Mouse (Mus musculus): ENCODE results near the gene Vwa5b2.

Gene Vwa5b2

GRCm38 (mm10) chr16:20611357-20612227 is 22.3 kb downstream of the Vwa5b2 start, which contains the start of the genes Eef1akmt4, Gm49333 and Alg3:
Eef1akmt4 (plus strand) TSS chr16:20611593.
Gm49333 (plus strand) TSS chr16:20611610.
Alg3 (minus strand) TSS chr16:20611735.
- peak; percentile 94 for DNase-seq (ENCODE audit: low read depth)

GRCm38 (mm10) chr16:20619541-20620398 is 30.5 kb downstream of the Vwa5b2 start:
- no peak for DNase-seq (ENCODE audit: low read depth)

DNA sequence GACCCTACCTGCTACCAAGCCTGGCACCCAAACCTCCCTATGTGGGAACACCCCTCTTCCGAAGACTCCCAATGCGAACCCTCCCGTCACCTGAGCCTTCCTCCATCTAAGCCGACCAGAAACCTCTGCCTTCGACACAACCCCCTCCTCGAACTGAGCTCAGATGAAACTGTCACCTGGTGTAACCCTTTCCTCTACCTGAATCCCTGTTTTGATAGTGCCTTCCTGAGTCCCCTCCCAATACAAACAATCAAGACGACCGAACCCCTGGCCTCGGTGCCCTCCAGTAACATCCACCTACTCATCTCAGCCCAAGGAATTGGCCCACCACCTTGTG is 31.1 kb downstream of the Vwa5b2 start:
- no peak for DNase-seq (ENCODE audit: low read depth)

- DNase-seq (ENCODE audit: low read depth) = no peak
These were observed 31.5 kb downstream of the Vwa5b2 start for GRCm38 (mm10) chr16:20620751-20621190.

GRCm38 (mm10) chr16:20621191-20621990 is 32.1 kb downstream of the Vwa5b2 start, which contains the start of gene Camk2n2:
Camk2n2 (minus strand) TSS chr16:20621287.
- DNase-seq (ENCODE audit: low read depth) = no peak

- no peak for DNase-seq (ENCODE audit: low read depth)
These were observed 32.9 kb downstream of the Vwa5b2 start for GRCm38 (mm10) chr16:20621991-20622685.

DNA sequence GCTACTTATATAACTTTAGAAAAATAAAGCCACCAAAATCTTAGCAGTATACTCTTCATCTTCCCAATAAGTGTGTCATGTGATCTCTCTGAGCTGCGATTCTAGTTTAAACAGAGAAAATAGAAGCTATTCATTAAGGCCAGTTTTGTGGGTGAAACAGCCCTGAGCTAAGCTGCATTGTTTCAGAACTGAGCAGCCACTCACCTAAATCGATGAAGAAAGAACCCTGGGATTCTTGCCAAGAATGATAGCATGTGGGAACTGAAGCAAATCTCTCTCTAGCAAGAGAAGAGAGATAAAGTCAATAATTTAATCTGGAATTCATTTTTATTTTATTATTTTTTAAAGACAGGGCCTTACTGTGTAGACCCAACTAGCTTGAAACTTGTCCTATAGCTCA is 33.9 kb downstream of the Vwa5b2 start:
- DNase-seq (ENCODE audit: low read depth) = no peak

GRCm38 (mm10) chr16:20628871-20629391 is 39.7 kb downstream of the Vwa5b2 start:
- DNase-seq (ENCODE audit: low read depth) = no peak

GRCm38 (mm10) chr16:20629731-20630634 is 40.7 kb downstream of the Vwa5b2 start, which contains the start of gene Ece2:
Ece2 (plus strand) TSS chr16:20629828.
- DNase-seq (ENCODE audit: low read depth) = no peak

GRCm38 (mm10) chr16:20637410-20637809 is 48.1 kb downstream of the Vwa5b2 start:
- DNase-seq (ENCODE audit: low read depth) = no peak

- no peak for DNase-seq (ENCODE audit: low read depth)
These were observed 49.1 kb downstream of the Vwa5b2 start for GRCm38 (mm10) chr16:20638367-20638766.

DNA sequence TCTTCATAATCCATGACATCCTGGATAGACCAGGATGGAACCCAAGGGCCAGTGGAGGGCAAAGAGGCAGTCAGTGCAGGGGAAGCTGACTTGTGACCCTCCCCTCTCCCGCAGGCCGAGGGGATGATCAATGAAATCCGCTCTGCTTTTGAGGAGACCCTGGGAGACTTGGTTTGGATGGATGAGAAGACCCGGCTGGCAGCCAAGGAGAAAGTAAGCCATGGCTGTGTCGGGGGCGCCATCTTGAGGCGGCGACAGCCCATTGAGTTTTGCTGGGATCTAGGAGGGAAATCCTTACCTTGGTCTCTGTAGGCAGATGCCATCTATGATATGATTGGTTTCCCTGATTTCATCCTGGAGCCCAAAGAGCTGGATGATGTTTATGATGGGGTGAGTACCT is 52.9 kb downstream of the Vwa5b2 start:
- peak; percentile 23 for DNase-seq (ENCODE audit: low read depth)

GRCm38 (mm10) chr16:20643911-20644310 is 54.6 kb downstream of the Vwa5b2 start:
- no peak for DNase-seq (ENCODE audit: low read depth)

- DNase-seq (ENCODE audit: low read depth) = peak; percentile 87
These were observed 62.0 kb downstream of the Vwa5b2 start, which contains the start of gene Psmd2 for GRCm38 (mm10) chr16:20651076-20651946. Psmd2 (plus strand) TSS chr16:20651652.

DNA sequence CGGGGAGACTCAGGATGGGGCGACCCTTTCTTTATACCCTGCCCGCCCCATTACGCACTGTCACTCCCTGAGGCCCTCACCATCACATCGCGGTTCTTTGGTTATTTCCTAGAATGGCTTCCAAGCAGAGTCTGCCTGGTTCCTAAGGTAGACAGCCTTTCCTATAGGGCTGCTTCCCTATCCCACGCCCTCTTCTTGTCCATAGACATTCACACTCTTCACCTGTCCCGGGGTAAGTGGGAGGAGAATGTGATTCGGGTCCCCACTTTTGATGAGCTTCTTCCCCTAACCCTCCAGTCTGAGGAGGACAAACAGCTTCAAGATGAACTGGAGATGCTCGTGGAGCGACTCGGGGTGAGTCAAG is 62.7 kb downstream of the Vwa5b2 start:
- no peak for DNase-seq (ENCODE audit: low read depth)

GRCm38 (mm10) chr16:20653315-20653714 is 64.0 kb downstream of the Vwa5b2 start:
- DNase-seq (ENCODE audit: low read depth) = no peak
